Mouse (Mus musculus) liver, embryonic 11.5 days (tissue): Measurements from ENCODE around the gene Trappc12. TPM values are rescaled to one million over a fixed set of nuclear protein-coding genes. Genes with fewer than 3 reads are reported as not detected.

Experiments used
- ATAC-seq: fragments of 200-750 bp; cut with Nextera tagmentation; replicated peaks from 2 replicates; pipeline ENCODE4 v1.8.0; 2017; ENCODE audit warnings: moderate number of reproducible peaks, mild to moderate bottlenecking, moderate TSS enrichment, moderate library complexity; ENCODE audit not compliant: low FRiP score
- DNase-seq: peaks from one replicate; pipeline ENCODE4 v3.0.0-alpha.2; 2017; ENCODE audit warnings: low spot score
- H3K27ac ChIP-seq: fragments of 300-500 bp; sonication (generic); 2 replicates; pipeline ENCODE4 v1.5.1; 2014; ENCODE audit warnings: mild to moderate bottlenecking, low read depth, low read length, control low read depth
- H3K27me3 ChIP-seq: fragments of 300-500 bp; sonication (generic); replicated peaks from 2 replicates; pipeline ENCODE4 v1.6.1; 2014; ENCODE audit warnings: low read length, mixed read lengths; ENCODE audit not compliant: control insufficient read depth, insufficient read depth
- H3K36me3 ChIP-seq: fragments of 300-500 bp; sonication (generic); 2 replicates; pipeline ENCODE4 v1.6.1; 2014; ENCODE audit warnings: mild to moderate bottlenecking, low read length, moderate library complexity, mixed read lengths; ENCODE audit not compliant: control insufficient read depth, insufficient read depth
- H3K4me1 ChIP-seq: fragments of 300-500 bp; sonication (generic); replicated peaks from 2 replicates; pipeline ENCODE4 v1.6.1; 2014; ENCODE audit warnings: low read length, mixed read lengths; ENCODE audit not compliant: control insufficient read depth, insufficient read depth
- H3K4me2 ChIP-seq: fragments of 300-500 bp; sonication (generic); 2 replicates; pipeline ENCODE4 v1.6.1; 2014; ENCODE audit warnings: mild to moderate bottlenecking, control low read depth, moderate library complexity
- H3K4me3 ChIP-seq: fragments of 300-500 bp; sonication (generic); 2 replicates; pipeline ENCODE4 v1.5.1; 2014; ENCODE audit warnings: low read depth, low read length, control low read depth
- H3K9ac ChIP-seq: fragments of 300-500 bp; sonication (generic); 2 replicates; pipeline ENCODE4 v1.6.1; 2014; ENCODE audit warnings: low read depth, low read length, control low read depth
- H3K9me3 ChIP-seq: fragments of 300-500 bp; sonication (generic); 2 replicates; pipeline ENCODE4 v1.6.1; 2016; ENCODE audit warnings: low read length, inconsistent platforms, mixed read lengths; ENCODE audit not compliant: control insufficient read depth
- WGBS: fragments of 180-500 bp; shearing (Covaris S2); extraction: QIAGEN DNeasy Blood & Tissue Kit; methylation state at CpG from one replicate; pipeline ENCODE4 v1.1.7; 2014; 5-methylcytosine and 5-hydroxymethylcytosine counted together
- polyA plus RNA-seq: library from polyadenylated mRNA; unstranded; fragments of >200 nt; fragmentation: Nextera tagmentation; extraction: Ambion mirVana; gene quantifications from 2 replicates; pipeline ENCODE4 v1.2.1, GENCODE M21; 2014

Trappc12 gene
- polyA plus RNA-seq, 1 experiment from 2014 or later: 43.2 TPM

DNA sequence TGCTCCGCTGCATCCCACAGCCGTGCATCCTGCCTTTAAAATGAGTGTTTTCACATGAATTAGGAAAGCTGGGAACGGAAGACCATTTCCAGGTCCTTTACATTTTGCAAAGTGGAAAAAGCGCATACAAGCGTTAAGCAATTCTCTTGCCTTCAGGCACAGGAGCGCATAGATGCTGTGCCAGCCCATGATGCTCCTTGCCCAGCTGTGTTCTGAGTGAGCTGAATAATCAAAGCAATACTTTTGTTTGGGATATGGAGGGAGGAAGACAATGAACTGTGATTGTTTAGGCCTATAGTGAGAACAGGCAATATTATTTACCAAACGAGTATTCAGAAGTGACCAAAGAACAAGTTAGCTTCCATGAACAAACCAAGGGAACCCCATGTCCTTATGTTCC lies 59.5 kb downstream of the Trappc12 start:
- 95% methylated on average over 7 of the region's 7 CpGs for WGBS
- peaks cover 5% of the 10 kb centered on the region; the same call in 1 of the 2 replicates for H3K36me3 ChIP-seq

GRCm38 (mm10) chr12:28688996-28689395 lies 61.3 kb downstream of the Trappc12 start:
- H3K4me1 ChIP-seq: peaks cover 4% of the 10 kb centered on the region; the same call in 1 of the 2 replicates
- no peak for ATAC-seq
- no peak overlapping the region for H3K9ac ChIP-seq
- no peaks in the 10 kb centered on the region for H3K27me3 ChIP-seq
- no peak for DNase-seq
- no peaks in the 10 kb centered on the region for H3K9me3 ChIP-seq
- H3K4me3 ChIP-seq: no peak overlapping the region
- H3K27ac ChIP-seq: no peak overlapping the region
- 90% methylated on average over 6 of the region's 6 CpGs for WGBS
- no peak overlapping the region for H3K4me2 ChIP-seq
- peaks cover 5% of the 10 kb centered on the region; the same call in 1 of the 2 replicates for H3K36me3 ChIP-seq

More for the DNA sequence above, 59.5 kb downstream of the Trappc12 start:
- Histone ChIP-seq H3K4me2 (no peak overlapping the region), H3K4me3 (no peak overlapping the region), H3K9me3 (no peaks in the 10 kb centered on the region), H3K9ac (no peak overlapping the region), H3K27me3 (no peaks in the 10 kb centered on the region), H3K4me1 (peaks cover 5% of the 10 kb centered on the region; the same call in 1 of the 2 replicates), H3K27ac (no peak overlapping the region)
- no peak for DNase-seq
- ATAC-seq: no peak

DNA sequence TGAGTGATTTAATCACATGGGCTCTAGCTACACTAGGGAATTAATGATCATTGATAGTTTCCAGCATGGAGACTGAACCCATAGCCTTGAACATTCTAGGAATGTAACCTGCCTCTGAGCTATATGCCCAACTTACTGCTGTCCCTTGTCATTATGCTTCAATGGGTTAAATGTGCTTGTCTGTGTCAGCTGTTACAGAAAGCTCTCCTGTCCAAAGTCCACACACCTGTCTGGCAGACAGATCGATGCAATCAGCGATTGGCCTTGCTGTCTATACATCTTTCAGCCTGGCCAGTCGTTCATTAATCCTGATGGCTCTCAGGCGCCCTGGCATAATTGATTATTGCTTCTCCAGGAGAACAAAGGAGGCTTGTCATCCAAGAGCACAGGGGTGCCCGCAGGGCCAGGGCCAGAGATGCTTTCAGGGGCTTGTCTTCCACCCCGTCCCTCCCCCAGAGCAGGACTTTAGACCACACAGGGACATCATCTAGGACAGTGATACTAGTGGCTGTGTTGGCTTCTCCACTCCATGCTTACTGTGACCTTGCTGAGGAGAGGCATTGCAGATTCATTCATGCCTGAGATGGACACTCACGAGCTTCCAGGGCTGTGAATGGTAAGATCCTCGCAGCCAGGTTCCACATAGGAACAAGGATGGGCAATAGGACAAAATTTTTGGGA lies 63.9 kb downstream of the Trappc12 start:
- Histone ChIP-seq H3K9ac (peak overlapping the region; percentile 12; the same call in 1 of the 2 replicates), H3K36me3 (peaks cover 10% of the 10 kb centered on the region), H3K4me2 (no peak overlapping the region), H3K27me3 (no peaks in the 10 kb centered on the region), H3K9me3 (no peaks in the 10 kb centered on the region), H3K27ac (peak overlapping the region; percentile 53), H3K4me3 (no peak overlapping the region), H3K4me1 (peaks cover 4% of the 10 kb centered on the region; the same call in 1 of the 2 replicates)
- DNase-seq (no peak), ATAC-seq (peak; percentile 35)
- 74% methylated on average over 8 of the region's 8 CpGs for WGBS

DNA sequence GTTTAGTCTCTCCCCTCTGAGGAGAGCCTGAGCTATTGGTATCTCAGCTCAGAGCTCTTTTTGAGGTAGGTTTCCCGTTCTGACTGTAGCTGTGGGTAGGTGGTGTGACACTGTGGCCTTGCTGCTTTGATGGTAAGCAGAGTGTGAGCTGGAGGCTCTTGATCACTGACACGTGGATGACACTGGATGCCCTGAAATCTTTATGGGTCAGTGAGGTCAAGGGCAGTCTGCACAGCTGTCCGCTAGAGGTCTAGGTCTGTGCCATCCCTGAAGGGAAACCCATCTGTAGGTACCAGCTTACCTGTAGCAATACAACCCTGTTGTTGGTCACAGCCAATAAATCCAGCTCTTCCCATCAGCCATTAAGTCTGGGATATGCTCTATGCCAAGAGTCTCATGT lies 64.5 kb downstream of the Trappc12 start:
- Histone ChIP-seq H3K4me3 (no peak overlapping the region), H3K4me2 (no peak overlapping the region), H3K4me1 (peaks cover 4% of the 10 kb centered on the region; the same call in 1 of the 2 replicates), H3K36me3 (peaks cover 12% of the 10 kb centered on the region), H3K27me3 (no peaks in the 10 kb centered on the region), H3K9ac (no peak overlapping the region), H3K9me3 (no peaks in the 10 kb centered on the region), H3K27ac (peak overlapping the region; percentile 53)
- DNase-seq (no peak), ATAC-seq (peak; percentile 38; the same call in 1 of the 2 replicates)
- WGBS: 67% methylated on average over 3 of the region's 3 CpGs

- Histone ChIP-seq H3K4me3 (no peak overlapping the region), H3K27me3 (no peaks in the 10 kb centered on the region), H3K36me3 (peaks cover 13% of the 10 kb centered on the region), H3K9ac (no peak overlapping the region), H3K4me1 (peaks cover 4% of the 10 kb centered on the region; the same call in 1 of the 2 replicates), H3K4me2 (no peak overlapping the region), H3K27ac (no peak overlapping the region), H3K9me3 (no peaks in the 10 kb centered on the region)
- DNase-seq (no peak), ATAC-seq (no peak)
- 80% methylated on average over 1 of the region's 1 CpGs for WGBS
Observed at GRCm38 (mm10) chr12:28684674-28685073, 65.6 kb downstream of the Trappc12 start.

DNA sequence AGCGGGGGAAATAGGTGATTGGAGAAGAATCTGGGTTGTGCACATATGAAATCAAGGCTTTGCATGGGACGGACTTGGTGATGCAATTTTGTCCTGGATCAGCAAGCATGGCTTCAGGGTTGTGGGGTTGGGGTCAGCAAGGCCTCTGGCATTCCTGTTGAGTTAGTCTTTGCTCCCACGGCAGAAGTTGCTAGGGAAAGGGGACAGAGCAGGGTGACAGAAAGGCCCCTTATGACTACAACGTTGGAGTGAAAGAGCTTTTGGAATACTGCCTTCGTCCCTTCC lies 74.4 kb downstream of the Trappc12 start:
- Histone ChIP-seq H3K9me3 (no peaks in the 10 kb centered on the region), H3K27ac (peak overlapping the region; percentile 82), H3K27me3 (no peaks in the 10 kb centered on the region), H3K4me1 (peaks cover 10% of the 10 kb centered on the region), H3K4me3 (peak overlapping the region; percentile 69), H3K36me3 (peaks cover 13% of the 10 kb centered on the region), H3K4me2 (peak overlapping the region; percentile 91), H3K9ac (peak overlapping the region; percentile 80)
- ATAC-seq: peak; percentile 3; the same call in 1 of the 2 replicates
- 45% methylated on average over 5 of the region's 5 CpGs for WGBS
- no peak for DNase-seq

- H3K27me3 ChIP-seq: no peaks in the 10 kb centered on the region
- 2% methylated on average over 53 of the region's 53 CpGs for WGBS
- H3K36me3 ChIP-seq: peaks cover 8% of the 10 kb centered on the region
- ATAC-seq: peak; percentile 89
- H3K27ac ChIP-seq: peak within 1 kb of the TSS; percentile 82
- peak within 1 kb of the TSS; percentile 80 for H3K9ac ChIP-seq
- H3K4me3 ChIP-seq: peak within 1 kb of the TSS; percentile 69
- H3K4me2 ChIP-seq: peak within 1 kb of the TSS; percentile 91
- DNase-seq: peak; percentile 86
- no peaks in the 10 kb centered on the region for H3K9me3 ChIP-seq
- H3K4me1 ChIP-seq: peaks cover 10% of the 10 kb centered on the region
Observed at GRCm38 (mm10) chr12:28675121-28675924, 74.9 kb downstream of the Trappc12 start, which contains the start of gene Adi1. Gene Adi1 (plus strand): TSS chr12:28675231.

GRCm38 (mm10) chr12:28674038-28674720 lies 76.1 kb downstream of the Trappc12 start:
- peak overlapping the region; percentile 91 for H3K4me2 ChIP-seq
- peaks cover 10% of the 10 kb centered on the region for H3K4me1 ChIP-seq
- no peak overlapping the region; the same call in 1 of the 2 replicates for H3K4me3 ChIP-seq
- H3K9me3 ChIP-seq: no peaks in the 10 kb centered on the region
- DNase-seq: no peak
- WGBS: 78% methylated on average over 10 of the region's 10 CpGs
- H3K27me3 ChIP-seq: no peaks in the 10 kb centered on the region
- no peak overlapping the region; the same call in 1 of the 2 replicates for H3K9ac ChIP-seq
- no peak for ATAC-seq
- no peak overlapping the region; the same call in 1 of the 2 replicates for H3K27ac ChIP-seq
- peaks cover 3% of the 10 kb centered on the region for H3K36me3 ChIP-seq
